Mouse (Mus musculus) natural killer cell, adult 2 months (primary cell): Measurements from ENCODE around the gene Arid3b.
"Not testable (repeated sequence)": the region's sequence is repeated elsewhere in the genome, so short reads cannot be mapped to it uniquely, and the experiment has no call there.

Source experiments
- DNase-seq, 2 experiments: peaks; one replicate each; pipeline ENCODE4 v3.0.0; 2022; ENCODE audit warnings: low spot score in 2 of 2

Arid3b gene

DNA sequence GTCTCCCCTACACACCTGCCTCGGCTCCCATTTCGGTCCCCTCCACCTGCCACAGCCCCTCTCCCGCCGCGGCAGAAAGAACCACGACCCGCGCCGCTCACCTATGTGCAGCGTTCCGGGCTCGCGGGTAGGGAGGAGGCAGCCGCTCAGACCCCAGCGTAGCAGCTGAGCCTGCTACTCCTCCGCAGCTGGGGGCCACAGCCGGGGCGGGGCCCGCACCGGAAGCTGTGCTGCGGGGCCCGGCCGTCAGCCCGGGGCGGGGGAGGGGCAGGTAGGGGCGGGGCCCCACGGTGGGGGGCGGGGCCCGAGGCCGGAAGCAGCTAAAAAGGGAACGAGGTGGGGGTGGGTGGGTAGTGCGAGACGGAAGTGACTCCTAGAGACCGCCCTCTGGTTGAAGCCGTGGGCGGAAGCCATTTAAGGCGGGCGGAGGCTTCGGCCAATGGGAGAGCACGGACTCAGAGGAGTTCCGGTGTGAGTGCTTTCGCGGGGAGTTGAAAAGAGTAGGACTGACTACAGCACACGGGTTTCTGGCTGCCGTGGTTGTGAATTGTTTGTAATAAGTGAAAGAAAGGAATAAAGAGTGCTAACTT is at the start of gene Arid3b:
Gene Arid3b, minus strand, starts transcription at position 213 of the 590 bp plus-strand sequence.
- DNase-seq, result peak; percentile 90 to 93

DNA sequence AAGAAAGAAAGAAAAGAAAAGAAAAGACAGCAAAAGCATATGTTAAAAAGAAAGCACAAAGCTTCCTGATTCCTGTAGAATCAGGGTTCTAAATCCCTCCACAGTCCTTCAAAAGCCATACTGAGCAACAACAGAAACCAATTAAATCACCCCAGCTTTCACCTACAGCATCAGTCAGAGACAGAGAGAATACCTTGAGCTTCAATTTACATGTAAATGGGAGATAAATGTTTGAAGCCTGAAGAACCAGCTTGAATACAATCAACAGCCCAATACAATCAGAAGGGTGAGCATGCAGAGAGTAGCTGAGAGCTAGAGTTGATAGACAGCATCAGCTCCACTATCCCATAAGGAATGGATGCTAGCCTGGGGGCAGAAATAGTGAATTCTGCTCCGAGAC is 46.8 kb upstream of the Arid3b start:
- DNase-seq, result no peak

DNA sequence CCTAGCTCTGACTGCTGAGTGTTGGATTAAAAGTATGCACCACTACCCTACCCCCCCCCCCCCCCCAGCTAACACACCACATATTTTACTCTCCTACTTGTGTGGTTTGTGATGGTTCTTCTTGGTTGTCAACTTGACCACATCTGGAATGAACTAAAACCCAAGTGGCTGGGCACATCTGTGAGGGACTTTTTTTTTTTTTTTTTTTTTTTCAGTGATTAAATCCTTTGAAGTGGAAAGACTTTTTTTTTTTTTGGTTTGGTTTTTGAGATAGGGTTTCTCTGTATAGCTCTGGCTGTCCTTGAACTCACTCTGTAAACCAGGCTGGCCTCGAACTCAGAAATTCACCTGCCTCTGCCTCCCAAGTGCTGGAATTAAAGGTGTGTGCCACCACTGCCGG is 45.2 kb upstream of the Arid3b start:
- not testable (repeated sequence) for DNase-seq

GRCm38 (mm10) chr9:57880278-57880677 is 43.7 kb upstream of the Arid3b start:
- no peak for DNase-seq

DNA sequence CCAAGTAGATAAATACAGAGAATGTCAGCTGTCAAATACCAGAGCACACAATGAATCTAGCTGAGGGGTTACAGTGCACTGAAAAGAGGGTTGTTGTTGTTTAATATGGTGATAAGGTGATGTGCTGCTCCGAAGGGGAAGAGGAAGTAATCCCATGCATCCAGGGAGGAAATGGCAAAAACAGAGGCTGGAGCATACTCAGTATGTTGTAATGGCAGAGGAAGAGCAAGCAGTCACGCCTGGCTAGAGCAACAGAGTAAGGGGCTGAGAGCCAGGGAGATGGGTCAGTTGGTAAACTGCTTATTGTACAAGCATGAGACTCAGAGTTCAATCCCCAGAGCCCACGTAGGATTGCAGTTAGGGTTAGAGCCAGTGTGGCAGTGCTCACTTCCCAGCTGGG is 42.6 kb upstream of the Arid3b start:
- DNase-seq, result no peak

- DNase-seq, result no peak
Measured at GRCm38 (mm10) chr9:57874994-57875393, 38.4 kb upstream of the Arid3b start.

- no peak for DNase-seq
Measured at GRCm38 (mm10) chr9:57874134-57874533, 37.5 kb upstream of the Arid3b start.

- no peak for DNase-seq
Measured at GRCm38 (mm10) chr9:57870273-57870816, 33.8 kb upstream of the Arid3b start.

GRCm38 (mm10) chr9:57868767-57869166 is 32.2 kb upstream of the Arid3b start:
- no peak for DNase-seq

- DNase-seq, result no peak
Measured at GRCm38 (mm10) chr9:57867880-57868279, 31.3 kb upstream of the Arid3b start.

DNA sequence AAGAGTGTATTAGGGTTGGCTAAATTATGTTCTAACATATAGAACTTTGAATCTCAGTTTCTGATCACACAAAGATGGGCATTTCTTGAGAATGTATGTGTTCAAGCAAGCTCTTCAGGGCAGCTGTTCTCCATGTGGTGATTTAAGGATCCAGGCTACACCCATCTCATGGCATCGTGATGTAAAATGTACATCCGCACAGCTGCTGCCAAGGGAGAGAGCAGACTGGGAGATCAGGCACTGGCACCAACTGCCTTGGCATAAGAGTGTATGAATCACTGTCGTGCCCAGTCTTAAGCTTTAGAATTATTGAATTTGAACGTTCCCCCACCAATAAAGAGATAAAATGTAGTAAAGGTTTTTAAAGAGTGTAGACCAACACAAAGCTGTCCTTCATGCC is 30.6 kb upstream of the Arid3b start:
- no peak for DNase-seq

- no peak for DNase-seq
Measured at GRCm38 (mm10) chr9:57866530-57866929, 29.9 kb upstream of the Arid3b start.

DNA sequence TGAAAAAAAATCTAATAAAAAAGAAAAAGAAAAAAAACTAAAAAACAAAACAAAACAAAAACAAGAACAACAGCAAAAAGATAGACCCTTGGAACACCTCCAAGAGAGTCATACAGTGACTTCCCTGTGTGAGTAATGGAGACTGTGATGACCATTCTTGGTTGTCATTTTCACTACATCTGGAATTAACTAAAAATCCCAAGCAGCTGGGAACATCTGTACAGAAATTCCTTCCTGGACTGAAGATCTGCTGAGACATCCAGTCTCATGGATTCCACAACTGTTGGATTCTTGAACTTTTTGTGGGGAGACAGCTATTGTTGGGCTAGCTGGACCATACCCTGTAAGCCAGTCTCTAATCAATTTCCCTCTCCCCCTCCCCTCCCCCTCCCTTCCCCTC is 27.7 kb upstream of the Arid3b start:
- no peak for DNase-seq

GRCm38 (mm10) chr9:57861951-57862471 is 25.4 kb upstream of the Arid3b start:
- DNase-seq, result peak; percentile 31 to 68

DNA sequence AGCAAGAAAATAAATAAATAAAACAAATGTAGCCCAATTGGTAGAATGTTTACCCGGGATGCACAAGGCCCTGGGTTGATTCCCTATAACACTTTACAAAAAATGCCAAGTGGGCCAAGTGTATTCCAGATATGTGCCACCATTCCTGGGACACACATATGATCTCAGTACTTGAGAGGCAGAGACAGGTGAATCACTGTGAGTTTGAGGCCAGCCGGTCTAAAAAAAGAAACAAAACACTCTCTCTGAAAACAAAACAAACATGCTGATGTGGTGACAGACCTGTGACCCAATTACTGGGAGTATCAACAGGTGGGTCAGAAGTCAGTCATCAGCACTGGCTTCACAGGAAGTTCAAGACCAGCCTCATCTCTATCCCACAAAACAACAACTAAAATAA is 19.9 kb upstream of the Arid3b start:
- no peak for DNase-seq

DNA sequence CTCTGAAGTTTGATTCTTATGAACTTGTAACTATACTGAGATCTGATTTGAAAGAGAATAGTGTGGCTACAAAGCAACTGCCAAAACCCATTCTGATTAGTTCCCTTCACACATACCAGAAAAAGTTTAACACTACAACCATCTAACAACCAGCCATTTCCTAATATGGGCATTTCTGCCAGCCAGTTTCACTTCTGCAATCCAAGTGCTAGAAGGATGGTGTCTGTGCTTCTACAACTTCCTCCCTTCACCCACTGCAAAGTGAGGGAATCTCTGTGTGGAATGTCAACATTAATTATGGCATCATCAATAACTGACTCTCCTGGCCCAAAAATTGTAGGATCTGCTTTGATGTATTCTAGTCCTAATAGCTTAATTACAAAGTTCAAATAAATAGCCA is 17.7 kb upstream of the Arid3b start:
- peak; percentile 17 to 54 for DNase-seq

DNA sequence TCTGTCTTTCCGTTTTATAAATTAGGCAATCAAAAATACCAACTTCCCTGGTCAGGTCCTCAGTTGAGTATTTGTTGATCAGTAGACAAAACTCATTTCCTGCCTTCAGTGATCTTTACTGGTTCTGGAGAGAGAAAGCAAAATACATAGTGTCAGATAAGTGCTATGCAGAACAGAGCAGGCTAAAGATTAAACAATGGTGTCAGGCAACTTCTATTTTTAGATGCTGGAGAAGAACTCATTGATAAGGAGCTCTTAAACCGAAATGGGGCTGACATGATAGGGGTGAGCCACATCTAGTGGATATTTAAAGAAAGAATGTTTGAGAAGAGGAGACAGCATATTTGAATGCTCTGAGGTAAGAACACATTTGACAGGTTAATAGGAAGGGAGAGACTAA is 2.4 kb upstream of the Arid3b start:
- DNase-seq, result no peak

- no peak for DNase-seq
Measured at GRCm38 (mm10) chr9:57835841-57836514, 615 bp downstream of the Arid3b start.

- DNase-seq, result no peak
Measured at GRCm38 (mm10) chr9:57834629-57835417, 1.8 kb downstream of the Arid3b start.

DNA sequence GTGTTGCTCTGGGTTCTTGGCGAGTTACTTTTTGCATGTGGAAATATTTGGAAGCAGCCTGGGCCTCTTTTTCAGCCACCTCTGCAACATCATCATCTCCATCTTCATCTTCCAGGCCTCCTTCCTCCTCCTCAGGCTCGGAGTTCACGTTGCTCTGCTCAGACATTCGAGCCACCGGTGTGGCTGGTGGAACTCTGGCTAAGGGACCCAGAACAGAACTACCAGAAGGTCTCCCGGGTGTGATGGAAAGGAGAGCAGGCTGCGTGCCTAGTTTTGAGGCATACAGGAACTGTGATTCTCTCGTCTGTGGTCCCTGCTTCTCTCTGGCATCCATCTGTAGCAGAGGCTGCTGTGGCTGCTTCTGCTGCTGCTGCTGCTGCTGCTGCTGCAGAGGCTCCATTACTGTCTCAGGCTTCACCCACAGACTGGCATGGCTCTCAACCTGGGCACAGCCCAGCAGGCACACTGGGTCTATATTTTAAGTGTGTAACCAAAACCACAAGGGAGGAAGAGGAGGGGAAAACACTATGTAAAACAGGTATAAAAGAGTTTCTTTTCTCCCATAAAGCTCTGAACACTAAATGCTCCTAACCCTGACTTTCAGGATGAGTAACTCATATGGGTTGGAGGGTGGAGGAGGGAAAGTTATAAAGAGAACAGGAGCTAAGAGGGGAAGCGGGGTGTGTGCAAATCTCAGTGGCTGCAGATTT is 2.7 kb downstream of the Arid3b start:
- DNase-seq, result no peak

DNA sequence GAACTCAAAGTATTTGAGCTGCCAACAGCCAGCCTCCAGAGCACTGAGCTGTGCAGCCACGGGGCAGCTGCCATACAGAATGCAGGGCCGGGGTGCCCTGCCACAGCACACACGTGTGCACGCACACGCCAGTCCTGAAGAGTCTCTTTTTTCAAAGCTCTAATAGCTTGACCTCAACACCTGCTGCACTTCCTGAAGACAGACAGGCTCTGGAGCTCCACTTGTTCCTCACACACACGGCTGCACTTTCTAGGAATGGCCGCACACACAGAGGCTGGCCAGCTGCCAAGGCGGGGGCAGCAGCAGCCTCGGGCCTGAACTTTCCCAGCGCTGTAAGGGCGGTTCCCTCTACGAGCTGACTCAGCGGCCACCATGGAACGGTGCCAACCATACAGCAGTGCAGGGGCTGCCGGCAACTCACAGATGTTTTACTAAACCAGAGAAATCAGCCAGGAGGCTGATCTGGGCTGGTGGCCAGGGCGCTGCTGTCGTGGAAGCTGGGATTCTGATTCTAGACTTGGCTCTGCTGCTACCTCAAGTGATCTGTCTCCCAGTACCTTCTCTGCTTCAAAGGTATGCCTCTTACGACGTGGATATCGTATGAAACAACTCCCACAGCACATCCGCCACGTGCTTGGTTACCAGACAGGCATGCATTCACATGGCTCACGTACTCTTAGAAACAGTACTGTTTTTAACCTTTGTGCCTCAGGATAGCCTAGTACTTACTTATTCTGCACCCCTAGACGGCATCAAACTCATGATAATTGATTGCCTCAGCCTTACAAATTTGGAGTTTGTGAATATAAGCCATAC is 5.1 kb downstream of the Arid3b start:
- peak; percentile 86 for DNase-seq
